Mouse (Mus musculus): ENCODE measurements around the gene Napsa. TPM values are rescaled to one million over a fixed set of nuclear protein-coding genes. Genes with fewer than 3 reads are reported as not detected.

The Napsa gene
- polyA plus RNA-seq, 1 experiment from 2014 or later, result 83.8 TPM

- Histone ChIP-seq H3K9me3 (ENCODE audit: low read length) (no peaks in the 10 kb centered on the region), H3K4me1 (ENCODE audit: insufficient read depth, low read length) (no peaks in the 10 kb centered on the region), H3K27ac (ENCODE audit: low read length) (no peak overlapping the region), H3K4me2 (replicated peaks; ENCODE audit: low read depth, low read length) (no peak overlapping the region), H3K27me3 (ENCODE audit: insufficient read depth, low read length) (no peaks in the 10 kb centered on the region), H3K4me3 (ENCODE audit: low read length) (no peak overlapping the region), H3K9ac (replicated peaks; ENCODE audit: low read length) (no peak overlapping the region), H3K36me3 (ENCODE audit: insufficient read depth, low read length) (peaks cover 86% of the 10 kb centered on the region)
- no peak for ATAC-seq (ENCODE audit: low FRiP score, low TSS enrichment)
- WGBS, result 91% methylated on average over 13 of the region's 13 CpGs
These were observed 34.7 kb upstream of the Napsa start for GRCm38 (mm10) chr7:44537496-44537895.

- Histone ChIP-seq H3K27me3 (ENCODE audit: insufficient read depth, low read length) (no peaks in the 10 kb centered on the region), H3K27ac (ENCODE audit: low read length) (no peak overlapping the region), H3K9ac (replicated peaks; ENCODE audit: low read length) (no peak overlapping the region), H3K4me3 (ENCODE audit: low read length) (no peak overlapping the region), H3K4me2 (replicated peaks; ENCODE audit: low read depth, low read length) (no peak overlapping the region), H3K9me3 (ENCODE audit: low read length) (no peaks in the 10 kb centered on the region), H3K4me1 (ENCODE audit: insufficient read depth, low read length) (no peaks in the 10 kb centered on the region), H3K36me3 (ENCODE audit: insufficient read depth, low read length) (peaks cover 84% of the 10 kb centered on the region)
- no peak for ATAC-seq (ENCODE audit: low FRiP score, low TSS enrichment)
- 93% methylated on average over 41 of the region's 41 CpGs for WGBS
These were observed 33.2 kb upstream of the Napsa start for GRCm38 (mm10) chr7:44538756-44539624.

- WGBS, result 91% methylated on average over 11 of the region's 11 CpGs
- H3K4me1 ChIP-seq (ENCODE audit: insufficient read depth, low read length), result peaks cover 4% of the 10 kb centered on the region
- H3K9ac ChIP-seq (replicated peaks; ENCODE audit: low read length), result no peak overlapping the region
- H3K4me3 ChIP-seq (ENCODE audit: low read length), result no peak overlapping the region
- H3K27ac ChIP-seq (ENCODE audit: low read length), result no peak overlapping the region
- no peak for ATAC-seq (ENCODE audit: low FRiP score, low TSS enrichment)
- H3K27me3 ChIP-seq (ENCODE audit: insufficient read depth, low read length), result no peaks in the 10 kb centered on the region
- no peaks in the 10 kb centered on the region for H3K9me3 ChIP-seq (ENCODE audit: low read length)
- no peak overlapping the region for H3K4me2 ChIP-seq (replicated peaks; ENCODE audit: low read depth, low read length)
- H3K36me3 ChIP-seq (ENCODE audit: insufficient read depth, low read length), result peaks cover 49% of the 10 kb centered on the region
These were observed 29.6 kb upstream of the Napsa start for GRCm38 (mm10) chr7:44542555-44542954.

GRCm38 (mm10) chr7:44543071-44543470, 29.1 kb upstream of the Napsa start:
- H3K9me3 ChIP-seq (ENCODE audit: low read length), result no peaks in the 10 kb centered on the region
- H3K4me2 ChIP-seq (replicated peaks; ENCODE audit: low read depth, low read length), result no peak overlapping the region
- no peak overlapping the region for H3K4me3 ChIP-seq (ENCODE audit: low read length)
- H3K36me3 ChIP-seq (ENCODE audit: insufficient read depth, low read length), result peaks cover 44% of the 10 kb centered on the region
- H3K9ac ChIP-seq (replicated peaks; ENCODE audit: low read length), result no peak overlapping the region
- no peak overlapping the region for H3K27ac ChIP-seq (ENCODE audit: low read length)
- no peaks in the 10 kb centered on the region for H3K27me3 ChIP-seq (ENCODE audit: insufficient read depth, low read length)
- H3K4me1 ChIP-seq (ENCODE audit: insufficient read depth, low read length), result peaks cover 9% of the 10 kb centered on the region
- no peak for ATAC-seq (ENCODE audit: low FRiP score, low TSS enrichment)
- WGBS, result 75% methylated on average over 12 of the region's 12 CpGs

- no peak for ATAC-seq (ENCODE audit: low FRiP score, low TSS enrichment)
- Histone ChIP-seq H3K27me3 (ENCODE audit: insufficient read depth, low read length) (no peaks in the 10 kb centered on the region), H3K27ac (ENCODE audit: low read length) (no peak overlapping the region), H3K4me3 (ENCODE audit: low read length) (no peak overlapping the region), H3K4me2 (replicated peaks; ENCODE audit: low read depth, low read length) (no peak overlapping the region), H3K4me1 (ENCODE audit: insufficient read depth, low read length) (peaks cover 10% of the 10 kb centered on the region), H3K9ac (replicated peaks; ENCODE audit: low read length) (no peak overlapping the region), H3K36me3 (ENCODE audit: insufficient read depth, low read length) (peaks cover 32% of the 10 kb centered on the region), H3K9me3 (ENCODE audit: low read length) (no peaks in the 10 kb centered on the region)
- 95% methylated on average over 3 of the region's 3 CpGs for WGBS
These were observed 25.9 kb upstream of the Napsa start for GRCm38 (mm10) chr7:44546274-44546673.

- H3K27me3 ChIP-seq (ENCODE audit: insufficient read depth, low read length), result no peaks in the 10 kb centered on the region
- no peak overlapping the region for H3K27ac ChIP-seq (ENCODE audit: low read length)
- peak overlapping the region; percentile 60 for H3K4me2 ChIP-seq (replicated peaks; ENCODE audit: low read depth, low read length)
- no peak for ATAC-seq (ENCODE audit: low FRiP score, low TSS enrichment)
- H3K9me3 ChIP-seq (ENCODE audit: low read length), result no peaks in the 10 kb centered on the region
- WGBS, result 93% methylated on average over 13 of the region's 13 CpGs
- peaks cover 10% of the 10 kb centered on the region for H3K4me1 ChIP-seq (ENCODE audit: insufficient read depth, low read length)
- peak overlapping the region; percentile 73 for H3K9ac ChIP-seq (replicated peaks; ENCODE audit: low read length)
- H3K36me3 ChIP-seq (ENCODE audit: insufficient read depth, low read length), result peaks cover 33% of the 10 kb centered on the region
- H3K4me3 ChIP-seq (ENCODE audit: low read length), result peak overlapping the region; percentile 73
These were observed 25.1 kb upstream of the Napsa start for GRCm38 (mm10) chr7:44547041-44547440.

- H3K36me3 ChIP-seq (ENCODE audit: insufficient read depth, low read length), result peaks cover 29% of the 10 kb centered on the region
- H3K4me3 ChIP-seq (ENCODE audit: low read length), result peak overlapping the region; percentile 73
- H3K9me3 ChIP-seq (ENCODE audit: low read length), result no peaks in the 10 kb centered on the region
- H3K27me3 ChIP-seq (ENCODE audit: insufficient read depth, low read length), result no peaks in the 10 kb centered on the region
- H3K4me2 ChIP-seq (replicated peaks; ENCODE audit: low read depth, low read length), result peak overlapping the region; percentile 60
- 18% methylated on average over 5 of the region's 5 CpGs for WGBS
- 0 out of 2 replicates have a peak overlapping the region, but pooled peaks have one; percentile 76 for H3K27ac ChIP-seq (ENCODE audit: low read length)
- H3K4me1 ChIP-seq (ENCODE audit: insufficient read depth, low read length), result peaks cover 14% of the 10 kb centered on the region
- H3K9ac ChIP-seq (replicated peaks; ENCODE audit: low read length), result peak overlapping the region; percentile 73
- ATAC-seq (ENCODE audit: low FRiP score, low TSS enrichment), result no peak
These were observed 24.5 kb upstream of the Napsa start for GRCm38 (mm10) chr7:44547725-44548124.

- no peaks in the 10 kb centered on the region for H3K27me3 ChIP-seq (ENCODE audit: insufficient read depth, low read length)
- peak; percentile 94 for ATAC-seq (ENCODE audit: low FRiP score, low TSS enrichment)
- H3K9me3 ChIP-seq (ENCODE audit: low read length), result no peaks in the 10 kb centered on the region
- peaks cover 29% of the 10 kb centered on the region for H3K36me3 ChIP-seq (ENCODE audit: insufficient read depth, low read length)
- H3K4me1 ChIP-seq (ENCODE audit: insufficient read depth, low read length), result peaks cover 19% of the 10 kb centered on the region
- peak within 1 kb of the TSS; percentile 76; the same call in 1 of the 2 replicates for H3K27ac ChIP-seq (ENCODE audit: low read length)
- peak within 1 kb of the TSS; percentile 60 for H3K4me2 ChIP-seq (replicated peaks; ENCODE audit: low read depth, low read length)
- WGBS, result under 1% methylated on average over 43 of the region's 43 CpGs
- H3K9ac ChIP-seq (replicated peaks; ENCODE audit: low read length), result peak within 1 kb of the TSS; percentile 73
- H3K4me3 ChIP-seq (ENCODE audit: low read length), result peak within 1 kb of the TSS; percentile 73
These were observed 23.6 kb upstream of the Napsa start, which contains the start of gene Pold1 for GRCm38 (mm10) chr7:44548497-44549087. TSS of gene Pold1 (minus strand) at chr7:44548849.

- 93% methylated on average over 23 of the region's 23 CpGs for WGBS
- Histone ChIP-seq H3K9ac (replicated peaks; ENCODE audit: low read length) (no peak overlapping the region), H3K27me3 (ENCODE audit: insufficient read depth, low read length) (no peaks in the 10 kb centered on the region), H3K36me3 (ENCODE audit: insufficient read depth, low read length) (peaks cover 29% of the 10 kb centered on the region), H3K9me3 (ENCODE audit: low read length) (no peaks in the 10 kb centered on the region), H3K27ac (ENCODE audit: low read length) (no peak overlapping the region), H3K4me2 (replicated peaks; ENCODE audit: low read depth, low read length) (no peak overlapping the region), H3K4me1 (ENCODE audit: insufficient read depth, low read length) (peaks cover 23% of the 10 kb centered on the region), H3K4me3 (ENCODE audit: low read length) (no peak overlapping the region)
- no peak for ATAC-seq (ENCODE audit: low FRiP score, low TSS enrichment)
These were observed 22.4 kb upstream of the Napsa start for GRCm38 (mm10) chr7:44549621-44550408.
